Mouse (Mus musculus): ENCODE measurements around the gene Gys2. TPM values are rescaled to one million over a fixed set of nuclear protein-coding genes. Genes with fewer than 3 reads are reported as not detected.
A peak's percentile ranks its signal among the peaks of the same experiment; 100 is the strongest.

The Gys2 gene
- polyA plus RNA-seq, 1 experiment from 2014 or later, result not detected

DNA sequence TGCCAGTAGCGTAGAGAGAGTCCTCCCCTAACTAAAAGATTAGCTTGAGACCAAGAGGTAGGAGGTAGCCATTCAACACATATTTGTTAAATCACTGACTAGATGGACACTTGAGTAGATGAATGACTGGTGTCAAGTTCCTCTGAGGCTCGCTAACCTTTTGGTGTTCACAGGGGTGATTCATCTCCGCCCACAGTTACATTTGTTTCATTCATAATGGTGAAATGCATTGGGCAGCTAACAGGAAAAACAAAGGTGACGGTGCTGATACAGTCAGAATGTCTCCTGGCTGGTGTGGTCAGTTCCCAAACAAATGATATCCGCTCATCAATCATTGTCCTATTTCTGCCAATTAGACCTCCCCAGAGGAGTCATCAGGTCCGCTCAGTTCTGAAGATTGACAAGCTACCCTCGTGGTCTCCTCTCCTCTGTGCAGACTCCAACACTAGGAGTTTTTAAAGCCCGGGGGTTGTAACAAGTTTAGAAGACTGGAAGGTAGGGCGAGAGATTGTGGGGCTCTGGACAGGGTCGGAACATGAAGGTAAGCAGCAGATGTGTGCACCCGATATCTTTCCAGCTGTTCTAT lies 59.9 kb downstream of the Gys2 start, which contains the start of gene Spx:
TSS of gene Spx (plus strand) at position 536 of the 586 bp plus-strand sequence.
- 77% methylated on average over 11 of the region's 11 CpGs for WGBS (ENCODE audit: missing documents)

DNA sequence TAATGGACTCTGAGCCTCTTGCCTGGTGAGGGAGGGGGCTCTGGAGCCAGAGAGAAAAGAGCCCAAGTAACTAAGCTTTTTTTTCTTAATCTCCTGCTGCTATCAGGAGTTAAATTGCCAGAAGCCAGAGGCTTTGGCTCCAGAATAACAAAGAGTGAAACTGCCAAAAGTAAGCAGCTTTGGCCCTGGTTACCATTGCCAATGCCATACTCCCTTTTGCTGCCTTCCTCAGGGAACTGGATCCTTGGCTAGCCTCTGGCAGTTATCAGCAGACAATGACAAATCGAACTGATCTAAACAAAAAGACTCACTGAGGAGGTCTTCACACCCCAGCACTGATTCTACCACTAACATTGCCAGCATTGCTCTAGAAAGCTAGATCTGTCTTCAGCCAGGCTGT lies 61.8 kb downstream of the Gys2 start:
- Histone ChIP-seq H3K27ac (no peak overlapping the region), H3K4me3 (ENCODE audit: inconsistent target) (no peak overlapping the region), H3K36me3 (ENCODE audit: inconsistent target) (no peaks in the 10 kb centered on the region), H3K79me2 (ENCODE audit: inconsistent target) (no peaks in the 10 kb centered on the region)
- WGBS (ENCODE audit: missing documents), result 21% methylated on average over 1 of the region's 1 CpGs

More for the DNA sequence above, 59.9 kb downstream of the Gys2 start, which contains the start of gene Spx:
- H3K4me3 ChIP-seq (ENCODE audit: inconsistent target), result no peak within 1 kb of the TSS
- no peak within 1 kb of the TSS for H3K27ac ChIP-seq
- no peaks in the 10 kb centered on the region for H3K36me3 ChIP-seq (ENCODE audit: inconsistent target)
- H3K79me2 ChIP-seq (ENCODE audit: inconsistent target), result no peaks in the 10 kb centered on the region

DNA sequence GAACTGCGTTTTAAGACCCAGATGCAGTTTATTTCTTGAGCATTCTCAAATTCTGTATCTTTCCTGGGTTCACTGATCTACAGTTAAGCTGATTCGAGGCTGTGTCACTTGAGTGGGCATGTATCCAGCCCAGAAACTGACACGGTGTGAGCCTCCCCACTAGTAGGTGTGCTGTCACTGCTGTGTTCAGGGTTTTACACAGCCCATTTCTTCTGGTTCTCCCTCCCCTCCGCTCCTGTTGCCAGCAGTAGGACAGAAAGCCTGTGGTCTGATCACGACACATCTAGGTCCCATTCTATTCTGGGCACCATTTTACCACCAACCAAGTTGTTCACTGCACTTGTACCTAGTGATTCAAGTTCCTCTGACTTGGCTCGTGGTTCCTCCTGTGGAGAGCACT lies 77.2 kb downstream of the Gys2 start:
- no peak overlapping the region for H3K4me3 ChIP-seq (ENCODE audit: inconsistent target)
- H3K27ac ChIP-seq, result no peak overlapping the region
- WGBS (ENCODE audit: missing documents), result 80% methylated on average over 6 of the region's 6 CpGs
- H3K79me2 ChIP-seq (ENCODE audit: inconsistent target), result peaks cover 51% of the 10 kb centered on the region
- peaks cover 42% of the 10 kb centered on the region; the same call in 1 of the 2 replicates for H3K36me3 ChIP-seq (ENCODE audit: inconsistent target)

DNA sequence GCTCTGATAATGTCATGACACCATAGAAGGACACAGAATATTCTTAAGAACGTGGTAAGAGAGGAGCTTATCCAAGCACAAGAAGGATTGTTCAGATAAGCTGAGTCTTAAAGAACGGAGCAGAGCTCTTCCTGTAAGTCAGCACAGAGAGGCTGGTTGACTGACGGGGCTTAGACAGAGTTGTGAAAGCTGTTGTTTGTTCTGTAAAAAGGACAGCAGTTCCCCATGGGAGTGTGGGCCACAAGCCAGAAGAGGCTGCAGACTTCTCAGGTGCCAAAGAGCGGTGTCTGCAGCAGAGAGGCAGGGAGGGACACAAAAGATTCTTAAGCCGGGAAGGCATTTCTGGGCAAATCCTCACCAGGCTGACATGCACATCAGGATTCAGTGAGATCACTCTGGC lies 78.2 kb downstream of the Gys2 start:
- peaks cover 62% of the 10 kb centered on the region for H3K79me2 ChIP-seq (ENCODE audit: inconsistent target)
- H3K36me3 ChIP-seq (ENCODE audit: inconsistent target), result peaks cover 34% of the 10 kb centered on the region; the same call in 1 of the 2 replicates
- WGBS (ENCODE audit: missing documents), result 80% methylated on average over 5 of the region's 5 CpGs
- H3K27ac ChIP-seq, result no peak overlapping the region
- H3K4me3 ChIP-seq (ENCODE audit: inconsistent target), result no peak overlapping the region

- WGBS (ENCODE audit: missing documents), result 96% methylated on average over 5 of the region's 5 CpGs
- peaks cover 85% of the 10 kb centered on the region for H3K79me2 ChIP-seq (ENCODE audit: inconsistent target)
- no peak overlapping the region for H3K27ac ChIP-seq
- H3K4me3 ChIP-seq (ENCODE audit: inconsistent target), result no peak overlapping the region
- peaks cover 34% of the 10 kb centered on the region; the same call in 1 of the 2 replicates for H3K36me3 ChIP-seq (ENCODE audit: inconsistent target)
Observed at GRCm38 (mm10) chr6:142392312-142392711, 80.6 kb downstream of the Gys2 start.

DNA sequence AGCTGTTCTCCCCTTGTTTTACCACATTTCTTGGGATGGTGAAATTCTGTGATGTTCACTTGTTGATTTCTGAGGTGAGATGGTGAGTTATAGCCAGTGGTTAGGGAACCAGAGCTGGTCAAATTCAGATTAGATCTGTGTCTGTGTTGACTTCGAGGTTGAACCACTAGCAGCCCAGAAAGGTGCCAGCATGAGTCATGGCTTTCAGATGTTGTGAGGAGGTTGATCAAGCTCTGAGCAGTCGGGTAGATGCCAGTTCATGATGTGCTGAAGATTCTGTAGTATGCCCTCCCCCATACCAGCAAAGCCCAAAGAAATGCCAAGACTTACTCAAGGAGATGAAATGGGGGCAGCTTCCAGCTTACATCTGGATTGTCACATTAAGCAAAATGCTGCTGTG lies 83.8 kb downstream of the Gys2 start:
- 39% methylated on average over 2 of the region's 2 CpGs for WGBS (ENCODE audit: missing documents)
- no peak overlapping the region for H3K27ac ChIP-seq
- H3K79me2 ChIP-seq (ENCODE audit: inconsistent target), result peaks cover 90% of the 10 kb centered on the region
- peaks cover 13% of the 10 kb centered on the region; the same call in 1 of the 2 replicates for H3K36me3 ChIP-seq (ENCODE audit: inconsistent target)
- H3K4me3 ChIP-seq (ENCODE audit: inconsistent target), result no peak overlapping the region

- WGBS (ENCODE audit: missing documents), result 18% methylated on average over 8 of the region's 8 CpGs
- H3K36me3 ChIP-seq (ENCODE audit: inconsistent target), result 0 out of 2 replicates have a peak, but pooled peaks cover 2% of the 10 kb centered on the region
- H3K4me3 ChIP-seq (ENCODE audit: inconsistent target), result peak overlapping the region; percentile 69
- peak overlapping the region; percentile 48 for H3K27ac ChIP-seq
- H3K79me2 ChIP-seq (ENCODE audit: inconsistent target), result peaks cover 89% of the 10 kb centered on the region
Observed at GRCm38 (mm10) chr6:142387755-142388271, 85.1 kb downstream of the Gys2 start.

GRCm38 (mm10) chr6:142387011-142387754 lies 85.7 kb downstream of the Gys2 start, which contains the start of the genes Recql and Golt1b:
Gene Recql, minus strand, starts transcription at chr6:142387087.
Gene Golt1b, plus strand, starts transcription at chr6:142387221.
- WGBS (ENCODE audit: missing documents), result 2% methylated on average over 87 of the region's 87 CpGs
- no peaks in the 10 kb centered on the region for H3K36me3 ChIP-seq (ENCODE audit: inconsistent target)
- peak within 1 kb of the TSS; percentile 82 for H3K4me3 ChIP-seq (ENCODE audit: inconsistent target)
- H3K27ac ChIP-seq, result peak within 1 kb of the TSS; percentile 48
- H3K79me2 ChIP-seq (ENCODE audit: inconsistent target), result peaks cover 87% of the 10 kb centered on the region

GRCm38 (mm10) chr6:142386285-142387010 lies 86.5 kb downstream of the Gys2 start:
- 1% methylated on average over 31 of the region's 31 CpGs for WGBS (ENCODE audit: missing documents)

DNA sequence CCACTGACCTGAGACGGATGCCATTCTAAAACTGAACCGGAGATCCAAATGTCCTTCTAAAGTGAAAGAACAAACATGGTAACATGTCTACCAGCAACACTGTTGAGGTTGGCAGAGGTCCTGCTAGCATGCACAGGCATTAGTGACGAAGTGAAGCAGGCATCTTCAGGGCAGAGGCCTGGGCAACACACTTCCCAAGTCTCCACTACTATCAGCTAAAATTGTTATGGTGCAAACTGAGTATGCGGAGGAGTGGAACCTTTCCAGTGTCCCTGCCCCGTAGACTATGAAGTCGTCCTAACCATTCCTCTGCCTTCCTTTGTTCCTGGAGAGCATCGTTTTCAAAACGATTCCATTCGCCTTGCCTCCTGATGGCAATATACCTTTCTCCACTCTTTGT lies 88.4 kb downstream of the Gys2 start:
- no peaks in the 10 kb centered on the region for H3K36me3 ChIP-seq (ENCODE audit: inconsistent target)
- H3K4me3 ChIP-seq (ENCODE audit: inconsistent target), result no peak overlapping the region
- H3K27ac ChIP-seq, result no peak overlapping the region
- H3K79me2 ChIP-seq (ENCODE audit: inconsistent target), result peaks cover 74% of the 10 kb centered on the region
- over 99% methylated on average over 9 of the region's 9 CpGs for WGBS (ENCODE audit: missing documents)

More at GRCm38 (mm10) chr6:142386285-142387010, 86.5 kb downstream of the Gys2 start:
- Histone ChIP-seq H3K36me3 (ENCODE audit: inconsistent target) (no peaks in the 10 kb centered on the region), H3K79me2 (ENCODE audit: inconsistent target) (peaks cover 87% of the 10 kb centered on the region), H3K27ac (peak overlapping the region; percentile 37; the same call in 1 of the 2 replicates), H3K4me3 (ENCODE audit: inconsistent target) (peak overlapping the region; percentile 82)

- H3K79me2 ChIP-seq (ENCODE audit: inconsistent target), result peaks cover 52% of the 10 kb centered on the region
- no peak overlapping the region for H3K27ac ChIP-seq
- 96% methylated on average over 7 of the region's 7 CpGs for WGBS (ENCODE audit: missing documents)
- H3K36me3 ChIP-seq (ENCODE audit: inconsistent target), result peaks cover 2% of the 10 kb centered on the region
- H3K4me3 ChIP-seq (ENCODE audit: inconsistent target), result no peak overlapping the region
Observed at GRCm38 (mm10) chr6:142381615-142382014, 91.3 kb downstream of the Gys2 start.

DNA sequence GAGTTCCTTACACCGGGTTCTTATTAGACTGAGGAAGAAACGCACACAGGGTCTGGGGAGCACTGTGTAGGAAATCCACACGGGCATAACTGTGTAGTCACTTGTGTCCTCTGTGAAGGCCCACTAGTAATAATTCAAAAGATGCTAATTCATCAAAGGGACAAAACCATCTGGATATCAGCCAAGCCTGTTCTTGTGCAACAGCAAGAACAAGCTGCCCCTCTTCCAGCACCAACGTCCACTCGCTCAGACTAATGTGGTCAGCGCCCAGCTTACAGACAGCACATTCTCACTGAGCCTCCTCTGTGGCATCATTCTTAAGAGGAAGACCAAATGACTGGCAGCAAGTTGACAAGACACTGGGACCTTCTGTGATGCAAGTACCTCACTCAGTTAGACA lies 92.9 kb downstream of the Gys2 start:
- Histone ChIP-seq H3K4me3 (ENCODE audit: inconsistent target) (no peak overlapping the region), H3K36me3 (ENCODE audit: inconsistent target) (peaks cover 16% of the 10 kb centered on the region), H3K27ac (no peak overlapping the region), H3K79me2 (ENCODE audit: inconsistent target) (peaks cover 38% of the 10 kb centered on the region)
- WGBS (ENCODE audit: missing documents), result 71% methylated on average over 6 of the region's 6 CpGs

DNA sequence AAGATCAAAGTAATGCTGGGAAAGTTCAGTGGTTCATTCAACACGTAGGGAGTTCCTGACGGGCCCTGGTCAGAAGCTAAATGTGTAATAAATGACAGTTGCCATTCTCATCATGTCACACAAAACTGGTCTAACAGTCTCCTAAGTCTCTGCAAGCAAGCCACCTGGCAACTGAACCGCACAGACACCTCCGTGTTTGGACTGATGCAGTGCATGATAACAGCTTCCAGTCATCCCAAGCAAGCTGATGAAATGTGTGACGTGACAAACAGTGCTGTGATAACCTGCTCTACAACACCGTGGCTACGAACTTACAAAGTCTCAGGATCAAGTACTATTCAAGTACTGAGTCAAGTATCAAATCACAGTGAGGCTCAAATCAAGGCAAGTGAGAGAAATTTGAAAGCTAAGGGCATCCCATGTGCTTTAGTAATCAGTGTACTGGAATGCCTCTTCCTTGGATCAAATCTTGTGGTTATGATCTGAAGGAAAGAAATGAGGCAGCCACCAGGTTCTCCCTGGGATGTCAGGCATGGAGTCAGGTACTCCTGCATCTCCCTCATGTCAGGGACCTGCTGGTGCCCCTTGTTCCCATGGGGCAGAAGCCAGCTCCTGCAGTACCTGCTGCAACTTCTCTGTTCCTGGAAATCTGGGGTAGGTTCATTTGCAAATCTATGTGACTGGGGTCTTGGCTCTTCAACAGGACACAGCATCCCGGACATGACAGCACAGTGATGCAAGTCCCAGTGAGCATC lies 94.2 kb downstream of the Gys2 start:
- Histone ChIP-seq H3K36me3 (ENCODE audit: inconsistent target) (peaks cover 28% of the 10 kb centered on the region), H3K4me3 (ENCODE audit: inconsistent target) (no peak overlapping the region), H3K27ac (no peak overlapping the region), H3K79me2 (ENCODE audit: inconsistent target) (peaks cover 26% of the 10 kb centered on the region)
- 98% methylated on average over 8 of the region's 8 CpGs for WGBS (ENCODE audit: missing documents)

DNA sequence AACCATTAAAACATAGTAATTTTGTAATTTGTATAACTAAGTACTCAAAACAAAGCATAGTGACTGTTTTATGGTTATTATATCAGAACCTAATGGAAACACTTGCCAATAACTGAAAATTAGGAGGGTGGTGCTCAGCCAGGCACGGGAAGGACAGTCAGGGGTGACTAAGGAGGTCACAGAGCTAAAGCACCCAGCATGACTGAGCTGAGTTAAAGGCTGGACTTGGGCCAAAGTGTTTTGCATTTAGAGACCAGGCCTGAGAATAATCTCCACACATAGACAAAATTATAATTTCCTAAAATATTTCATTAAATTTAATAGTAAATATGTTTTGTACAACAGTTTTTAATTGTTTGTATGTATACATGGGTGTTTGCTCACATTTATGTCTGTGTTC lies 95.8 kb downstream of the Gys2 start:
- no peak overlapping the region for H3K27ac ChIP-seq
- peaks cover 12% of the 10 kb centered on the region; the same call in 1 of the 2 replicates for H3K79me2 ChIP-seq (ENCODE audit: inconsistent target)
- H3K36me3 ChIP-seq (ENCODE audit: inconsistent target), result peaks cover 42% of the 10 kb centered on the region
- H3K4me3 ChIP-seq (ENCODE audit: inconsistent target), result no peak overlapping the region
- 80% methylated on average over 1 of the region's 1 CpGs for WGBS (ENCODE audit: missing documents)

All from macrophage (primary cell).